Mouse (Mus musculus) left cerebral cortex, adult 8-10 months (tissue): ENCODE data around the gene Cfap97d1. TPM values are rescaled to one million over a fixed set of nuclear protein-coding genes. Genes with fewer than 3 reads are reported as not detected.
A peak's percentile ranks its signal among the peaks of the same experiment; 100 is the strongest.

Source experiments
- DNase-seq, 2 experiments: peaks; one replicate each; pipeline ENCODE4 v3.0.0; 2022; ENCODE audit warnings: low spot score in 2 of 2
- total RNA-seq, 4 experiments: library from RNA; stranded (reverse); gene quantifications; 2 replicates each; pipeline ENCODE4 v1.2.4; 2022

Cfap97d1 gene
- not detected for total RNA-seq

- peak; percentile 82 to 97 for DNase-seq
Observed at GRCm38 (mm10) chr11:101984054-101985025, at the start of gene Cfap97d1. TSS of gene Cfap97d1 (plus strand) at chr11:101984279.

GRCm38 (mm10) chr11:101935743-101936142, 48.3 kb upstream of the Cfap97d1 start:
- no peak for DNase-seq

DNA sequence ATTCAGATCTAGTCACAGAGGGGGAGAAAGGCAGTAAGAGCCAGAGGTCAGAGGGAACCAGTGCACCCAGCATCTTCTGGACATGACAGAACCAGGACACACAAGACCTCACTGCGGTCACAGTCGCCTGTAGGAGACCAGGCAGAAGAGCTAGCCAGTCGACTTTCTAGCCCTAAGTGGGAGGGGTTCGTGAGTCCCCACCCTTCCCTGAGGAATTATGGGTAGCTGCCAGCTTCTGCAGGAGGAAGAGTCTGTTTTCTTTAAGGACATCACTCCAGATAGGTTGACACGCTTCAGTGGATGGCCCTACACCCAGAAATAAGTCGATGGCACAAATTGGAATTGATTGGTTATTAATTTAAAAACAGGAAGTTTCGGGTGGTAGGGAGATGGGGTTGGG, 47.7 kb upstream of the Cfap97d1 start:
- DNase-seq, result no peak

DNA sequence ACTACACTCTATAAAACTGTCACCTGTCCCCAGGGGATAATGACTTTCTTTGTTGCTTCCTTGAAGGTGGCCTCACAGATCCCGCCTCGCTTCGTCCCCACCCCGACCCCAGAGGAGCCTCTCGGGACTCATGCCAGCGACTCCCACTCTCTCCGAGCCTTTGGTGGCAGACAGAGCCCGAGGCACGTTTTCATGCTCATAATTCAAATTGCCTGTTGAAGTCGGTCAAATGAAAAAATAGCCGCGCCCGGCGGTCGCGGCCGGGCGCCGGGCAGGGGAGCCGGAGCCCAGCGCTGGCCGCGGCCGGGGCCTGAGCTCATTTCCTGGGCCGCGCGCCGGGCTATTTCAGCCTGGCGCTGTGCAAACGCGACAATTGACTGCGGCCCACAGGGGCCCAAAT, 47.0 kb upstream of the Cfap97d1 start:
- no peak for DNase-seq

DNA sequence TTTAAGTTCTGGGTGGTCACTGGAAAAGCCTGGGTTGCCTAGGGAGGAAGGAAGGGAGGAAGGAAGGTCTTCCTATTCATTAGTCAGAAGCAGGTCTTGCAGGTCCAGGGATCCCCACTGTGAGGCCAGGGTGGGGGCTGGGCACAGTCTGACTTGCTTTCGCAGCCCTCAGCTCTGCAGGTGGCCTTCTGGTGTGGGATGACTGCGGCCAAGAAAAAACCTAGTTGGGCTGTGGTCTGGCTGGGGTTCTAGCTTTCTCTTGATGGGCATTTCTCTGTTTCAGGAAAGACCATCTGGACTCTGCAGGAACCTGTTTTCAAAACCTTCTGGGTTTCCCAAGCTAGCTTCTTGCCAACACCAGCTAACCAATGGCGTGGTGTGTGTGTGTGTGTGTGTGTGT, 41.0 kb upstream of the Cfap97d1 start:
- no peak for DNase-seq

GRCm38 (mm10) chr11:101946525-101946924, 37.6 kb upstream of the Cfap97d1 start:
- no peak for DNase-seq

- no peak for DNase-seq
Observed at GRCm38 (mm10) chr11:101950021-101950420, 34.1 kb upstream of the Cfap97d1 start.

DNA sequence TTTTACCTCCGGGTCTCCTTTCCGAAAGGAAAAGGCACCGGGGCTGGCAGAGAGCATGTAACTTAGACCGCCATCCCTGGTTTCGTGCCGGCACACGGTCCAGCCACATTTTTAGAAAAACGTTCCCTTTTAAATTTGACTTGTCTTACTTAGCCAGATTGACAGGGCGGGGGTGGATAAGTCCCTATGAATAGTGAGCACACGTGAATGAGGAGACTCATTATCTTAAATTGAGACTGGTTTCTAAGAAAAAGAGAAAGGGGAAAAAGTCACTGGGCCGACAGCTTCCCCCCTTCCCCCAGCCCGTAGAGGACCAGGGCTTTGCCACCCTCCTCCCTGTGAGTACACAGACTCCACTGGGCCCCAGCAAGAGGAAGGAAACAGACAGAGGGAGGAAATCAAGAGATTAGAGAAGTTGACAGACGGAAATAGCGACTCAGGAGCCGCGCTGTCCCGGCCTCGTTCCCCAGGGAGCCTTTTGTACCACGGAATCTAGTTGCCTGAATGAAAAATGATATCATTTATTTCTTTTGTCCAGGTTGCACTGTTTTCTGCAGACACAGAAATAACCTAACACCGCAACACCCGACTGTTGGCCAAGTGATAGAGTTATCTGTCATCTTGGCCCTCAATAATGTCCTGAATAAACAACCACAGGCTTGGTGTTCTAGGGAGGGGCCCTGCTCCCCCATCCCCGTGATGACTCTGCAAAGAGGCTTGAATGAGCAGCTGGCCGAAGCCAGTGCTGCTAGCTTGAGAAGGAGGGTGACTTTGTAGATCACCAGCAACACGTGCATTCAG, 31.3 kb upstream of the Cfap97d1 start:
- no peak for DNase-seq

GRCm38 (mm10) chr11:101953441-101953840, 30.6 kb upstream of the Cfap97d1 start:
- DNase-seq, result no peak

- DNase-seq, result no peak
Observed at GRCm38 (mm10) chr11:101957476-101957875, 26.6 kb upstream of the Cfap97d1 start.

DNA sequence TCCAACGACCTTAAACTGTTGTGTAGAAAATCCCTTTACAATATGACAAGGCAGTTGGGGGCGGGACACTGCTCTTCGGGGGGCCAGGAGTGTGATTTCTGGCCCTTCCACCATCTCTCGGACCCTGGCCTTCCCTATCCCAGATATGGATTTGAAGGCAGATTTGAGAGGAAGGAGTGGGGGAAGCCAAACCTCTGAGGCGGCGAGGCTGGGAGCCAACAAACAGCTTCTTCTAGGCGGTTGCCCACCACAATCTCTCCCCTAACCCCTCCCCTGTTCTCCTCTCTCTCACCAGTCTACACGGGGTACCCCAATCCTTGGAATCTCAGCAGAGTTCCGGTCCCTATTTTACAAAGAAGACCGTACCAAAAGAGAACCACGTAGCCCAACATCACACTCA, 21.0 kb upstream of the Cfap97d1 start:
- DNase-seq, result no peak

DNA sequence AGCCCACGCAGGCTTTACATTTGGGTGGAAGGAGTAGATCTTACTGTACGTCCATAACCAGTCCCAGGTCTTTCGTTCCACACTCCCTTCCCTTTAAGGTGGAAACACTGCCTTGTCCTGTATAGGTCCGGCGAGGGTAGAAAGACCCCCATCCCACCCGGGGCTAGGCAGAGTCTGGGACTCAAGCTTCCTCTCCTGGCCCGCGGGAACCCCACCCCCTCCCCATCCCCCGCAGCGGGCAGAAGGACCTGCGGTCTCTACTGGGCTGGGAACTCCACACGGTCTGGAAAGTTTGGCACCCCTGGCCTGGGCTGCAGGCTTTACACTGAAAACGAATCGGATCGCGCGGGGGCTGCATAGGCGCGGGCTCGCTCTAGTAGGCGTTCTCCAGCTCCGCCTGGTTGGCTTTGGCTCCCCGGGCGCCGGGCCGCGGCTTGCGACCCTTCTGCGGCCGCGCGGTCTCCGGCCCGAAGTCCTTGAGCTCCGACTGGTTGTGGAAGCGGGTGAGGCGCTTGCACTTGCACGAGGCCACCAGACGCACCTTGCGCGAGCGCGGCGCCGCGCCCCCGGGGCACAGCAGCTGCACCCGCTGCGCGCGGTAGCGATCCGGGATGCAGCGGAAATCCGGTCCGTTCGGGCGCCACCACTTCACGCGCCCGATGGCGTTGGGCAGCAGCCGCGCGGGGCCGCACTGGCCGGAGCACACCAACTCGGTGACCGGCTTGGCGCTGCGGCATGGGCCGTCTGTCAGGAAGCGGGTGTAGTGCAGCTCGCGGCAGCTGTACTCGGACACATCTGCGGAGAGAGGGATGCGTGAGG, 20.4 kb upstream of the Cfap97d1 start:
- DNase-seq, result no peak

GRCm38 (mm10) chr11:101964647-101965046, 19.4 kb upstream of the Cfap97d1 start:
- DNase-seq, result no peak

DNA sequence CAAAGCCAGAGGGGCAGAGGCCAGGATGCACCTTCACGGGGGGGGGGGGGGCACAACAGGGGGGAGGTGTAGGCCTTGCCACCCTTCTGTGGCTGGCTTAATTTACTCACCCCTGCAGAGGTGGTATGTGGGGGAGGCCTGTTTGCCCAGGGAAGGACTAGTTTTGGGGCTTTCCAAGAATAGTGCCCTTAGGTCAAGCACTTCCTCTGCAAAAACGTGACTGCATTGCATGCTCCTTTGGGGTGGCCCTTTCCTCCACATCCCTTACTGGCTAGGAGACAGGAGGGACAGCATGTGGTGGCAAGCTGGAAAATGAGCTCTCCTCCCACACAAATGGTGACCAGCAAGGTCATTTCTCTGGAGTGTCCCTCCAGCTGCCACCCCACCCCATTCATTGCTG, 18.5 kb upstream of the Cfap97d1 start:
- DNase-seq, result no peak

GRCm38 (mm10) chr11:101966965-101967614, 17.0 kb upstream of the Cfap97d1 start, which contains the start of gene Sost:
TSS of gene Sost (minus strand) at chr11:101967015.
- DNase-seq, result no peak

- no peak for DNase-seq
Observed at GRCm38 (mm10) chr11:101968311-101968710, 15.8 kb upstream of the Cfap97d1 start.

- peak; percentile 61 to 67 for DNase-seq
Observed at GRCm38 (mm10) chr11:101968791-101969190, 15.3 kb upstream of the Cfap97d1 start.

DNA sequence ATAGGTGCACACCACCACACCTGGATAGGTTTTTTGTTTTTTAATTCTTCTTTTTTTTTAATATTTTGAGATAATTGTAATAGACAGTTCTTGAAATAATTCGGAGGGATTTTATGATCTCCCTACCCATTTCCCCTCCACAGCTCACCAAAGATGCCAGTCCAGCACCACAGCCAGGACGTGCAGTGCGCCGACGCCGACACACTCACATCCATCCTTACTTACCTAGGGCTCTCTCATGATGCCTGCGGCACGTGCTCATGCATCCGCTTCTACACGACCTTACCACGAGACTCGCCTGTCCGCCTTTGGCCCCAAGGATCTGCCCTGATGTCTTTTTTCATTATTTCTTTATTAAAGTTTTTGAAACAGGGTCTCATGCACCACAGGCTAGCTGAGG, 14.2 kb upstream of the Cfap97d1 start:
- DNase-seq, result no peak

DNA sequence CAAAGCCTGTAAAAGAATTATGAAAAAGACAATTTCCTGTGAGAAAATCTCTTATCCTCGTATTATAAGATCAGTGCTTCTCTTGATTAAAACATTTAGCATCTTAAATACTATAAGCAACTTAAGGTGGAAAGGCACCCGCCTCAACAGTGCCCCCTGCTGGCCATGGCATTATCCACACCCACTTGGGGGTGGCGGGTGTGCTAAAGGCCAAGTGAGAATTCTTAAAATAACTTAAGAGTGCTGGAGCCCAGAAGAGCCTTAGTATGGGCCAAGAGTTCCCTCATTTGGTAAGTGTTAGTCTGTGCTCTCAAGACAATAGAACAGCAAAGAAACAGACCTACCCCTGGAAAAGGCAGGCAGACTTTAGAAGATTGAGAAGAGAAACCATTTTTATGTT, 12.7 kb upstream of the Cfap97d1 start:
- DNase-seq, result no peak

DNA sequence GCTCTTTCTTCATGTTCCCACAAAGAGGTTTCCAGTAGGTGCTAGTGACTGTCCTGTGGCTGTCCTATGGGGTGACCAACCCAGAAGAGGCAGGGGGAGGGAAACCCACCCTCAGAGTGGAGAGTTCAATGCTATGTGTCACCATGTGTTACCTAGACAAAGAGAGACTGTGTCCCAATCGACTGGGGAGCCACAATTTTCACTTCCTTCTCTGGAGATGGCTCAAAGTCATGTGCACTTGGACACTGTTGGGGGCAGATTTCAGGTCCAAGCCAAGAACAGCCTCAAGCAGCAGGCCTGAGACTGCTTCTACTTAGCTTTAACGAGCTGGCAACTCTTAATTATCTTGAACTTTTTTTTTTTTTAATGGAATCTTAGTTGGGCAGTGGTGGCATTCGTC, 12.0 kb upstream of the Cfap97d1 start:
- no peak for DNase-seq

DNA sequence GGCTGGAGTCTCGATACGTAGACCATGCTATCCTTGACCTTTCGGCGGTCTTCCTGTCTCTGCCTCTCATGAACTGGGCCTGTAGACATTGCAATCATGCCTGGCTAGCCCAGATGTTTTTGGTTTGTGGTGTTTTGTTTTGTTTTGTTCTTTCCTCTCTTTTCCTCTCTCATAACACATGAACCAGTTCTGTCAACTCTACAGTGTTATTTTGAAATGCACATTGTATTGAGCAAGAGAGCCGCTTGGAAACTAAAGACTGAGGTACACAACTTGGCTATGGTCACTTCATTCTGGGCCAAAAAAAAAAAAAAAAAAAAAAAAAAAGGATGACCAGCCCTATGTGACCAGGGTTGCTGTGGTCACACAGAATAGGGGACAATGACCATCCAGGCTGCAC, 11.4 kb upstream of the Cfap97d1 start:
- DNase-seq, result no peak
